Mouse (Mus musculus): ENCODE data around the gene Gm4559.
"Not testable (repeated sequence)": the region's sequence is repeated elsewhere in the genome, so short reads cannot be mapped to it uniquely, and the experiment has no call there.

Gm4559 gene

GRCm38 (mm10) chr7:142274263-142274662 is at the start of gene Gm4559:
Gene Gm4559, minus strand, starts transcription at chr7:142274363.
- DNase-seq (ENCODE audit: low read depth): not testable (repeated sequence)

GRCm38 (mm10) chr7:142323396-142324117 is 49.4 kb upstream of the Gm4559 start:
- no peak for DNase-seq (ENCODE audit: low read depth)

GRCm38 (mm10) chr7:142322641-142323040 is 48.5 kb upstream of the Gm4559 start:
- no peak for DNase-seq (ENCODE audit: low read depth)

GRCm38 (mm10) chr7:142321637-142322306 is 47.6 kb upstream of the Gm4559 start:
- not testable (repeated sequence) for DNase-seq (ENCODE audit: low read depth)

- no peak for DNase-seq (ENCODE audit: low read depth)
Measured at GRCm38 (mm10) chr7:142320906-142321305, 46.7 kb upstream of the Gm4559 start.

GRCm38 (mm10) chr7:142319124-142319523 is 45.0 kb upstream of the Gm4559 start:
- DNase-seq (ENCODE audit: low read depth): no peak

- no peak for DNase-seq (ENCODE audit: low read depth)
Measured at GRCm38 (mm10) chr7:142317216-142317615, 43.1 kb upstream of the Gm4559 start.

GRCm38 (mm10) chr7:142316558-142316957 is 42.4 kb upstream of the Gm4559 start:
- DNase-seq (ENCODE audit: low read depth): peak; percentile 34

- DNase-seq (ENCODE audit: low read depth): no peak
Measured at GRCm38 (mm10) chr7:142314600-142315285, 40.6 kb upstream of the Gm4559 start.

GRCm38 (mm10) chr7:142303929-142304328 is 29.8 kb upstream of the Gm4559 start:
- not testable (repeated sequence) for DNase-seq (ENCODE audit: low read depth)

GRCm38 (mm10) chr7:142303249-142303648 is 29.1 kb upstream of the Gm4559 start, which contains the start of gene Krtap5-4:
Gene Krtap5-4, plus strand, starts transcription at chr7:142303549.
- DNase-seq (ENCODE audit: low read depth): no peak

- DNase-seq (ENCODE audit: low read depth): not testable (repeated sequence)
Measured at GRCm38 (mm10) chr7:142297018-142297417, 22.9 kb upstream of the Gm4559 start, which contains the start of gene Krtap5-1. Gene Krtap5-1, minus strand, starts transcription at chr7:142297118.

GRCm38 (mm10) chr7:142296108-142296507 is 21.9 kb upstream of the Gm4559 start:
- DNase-seq (ENCODE audit: low read depth): not testable (repeated sequence)

GRCm38 (mm10) chr7:142295418-142295817 is 21.3 kb upstream of the Gm4559 start:
- no peak for DNase-seq (ENCODE audit: low read depth)

GRCm38 (mm10) chr7:142293851-142294250 is 19.7 kb upstream of the Gm4559 start:
- peak; percentile 22 for DNase-seq (ENCODE audit: low read depth)

- not testable (repeated sequence) for DNase-seq (ENCODE audit: low read depth)
Measured at GRCm38 (mm10) chr7:142285910-142286612, 11.9 kb upstream of the Gm4559 start.

GRCm38 (mm10) chr7:142285130-142285835 is 11.1 kb upstream of the Gm4559 start:
- DNase-seq (ENCODE audit: low read depth): no peak

- DNase-seq (ENCODE audit: low read depth): peak; percentile 96
Measured at GRCm38 (mm10) chr7:142284615-142285080, 10.5 kb upstream of the Gm4559 start.

- DNase-seq (ENCODE audit: low read depth): peak; percentile 43
Measured at GRCm38 (mm10) chr7:142284023-142284591, 9.9 kb upstream of the Gm4559 start.

- DNase-seq (ENCODE audit: low read depth): not testable (repeated sequence)
Measured at GRCm38 (mm10) chr7:142282847-142283246, 8.7 kb upstream of the Gm4559 start.

GRCm38 (mm10) chr7:142279291-142279690 is 5.1 kb upstream of the Gm4559 start:
- not testable (repeated sequence) for DNase-seq (ENCODE audit: low read depth)

Measured in c-Kit-positive CD71-negative TER-119-negative erythroid progenitor cells, embryonic 14.5 days (primary cell).